In genomic region chr9:118488896-118489578, GRCm38 (mm10) we compare ENCODE assay signal across 8 mouse cellular contexts. TPM values are rescaled to one million over a fixed set of nuclear protein-coding genes. Genes with fewer than 3 reads are reported as not detected.
A peak's percentile ranks its signal among the peaks of the same experiment; 100 is the strongest.
DNase-seq lines count a peak whose midpoint lies in the region; ATAC-seq and TF ChIP-seq lines count a peak whose summit lies in the region.

No protein-coding gene starts in this region.

- H3K27me3 ChIP-seq in hindbrain, embryonic 14.5 days (ENCODE audit: control insufficient read depth, insufficient read depth, low read length) = peaks cover 70% of the 10 kb centered on the region
- peaks cover 40% of the 10 kb centered on the region for H3K27me3 ChIP-seq in midbrain, postnatal 0 days (ENCODE audit: insufficient read depth, low read length)

- WGBS in hindbrain, embryonic 14.5 days = 1% methylated on average over 20 of the region's 20 CpGs
- WGBS in midbrain, postnatal 0 days = under 1% methylated on average over 20 of the region's 20 CpGs

- peak overlapping the region; percentile 39 for H3K4me2 ChIP-seq in hindbrain, embryonic 14.5 days (replicated peaks)
- peak overlapping the region; percentile 39 for H3K4me2 ChIP-seq in midbrain, postnatal 0 days (ENCODE audit: low read depth, low read length, poor library complexity, severe bottlenecking)

- peak overlapping the region; percentile 43 for H3K4me3 ChIP-seq in bone marrow macrophage, adult 2 months (ENCODE audit: insufficient read depth, low read length)
- H3K4me3 ChIP-seq in hindbrain, embryonic 14.5 days (replicated peaks; ENCODE audit: low read length) = peak overlapping the region; percentile 13
- peak overlapping the region; percentile 22 for H3K4me3 ChIP-seq in midbrain, postnatal 0 days (ENCODE audit: low read depth, low read length)

- ATAC-seq in hindbrain, embryonic 14.5 days (ENCODE audit: low FRiP score) = peak; percentile 34; the same call in 1 of the 2 replicates
- ATAC-seq in midbrain, postnatal 0 days (ENCODE audit: low FRiP score) = no peak

- peak; percentile 14 for DNase-seq in kidney, postnatal 14 days
- no peak for DNase-seq in kidney, postnatal 10 days
- DNase-seq in hindbrain, embryonic 14.5 days (ENCODE audit: low spot score) = no peak
- DNase-seq in midbrain, postnatal 0 days (ENCODE audit: low spot score) = no peak
- no peak for DNase-seq in adrenal gland, postnatal 36 days
- DNase-seq in ovary, adult 18-20 months (ENCODE audit: low spot score) = no peak
- no peak for DNase-seq in spleen, postnatal 14 days (ENCODE audit: low spot score in 2 of 2)

- no peaks in the 10 kb centered on the region for H3K36me3 ChIP-seq in hindbrain, embryonic 14.5 days (replicated peaks; ENCODE audit: control insufficient read depth, insufficient read depth)
- H3K36me3 ChIP-seq in midbrain, postnatal 0 days (ENCODE audit: insufficient read depth, low read length) = no peaks in the 10 kb centered on the region

- TF ChIP-seq CTCF in bone marrow macrophage, adult 2 months (IDR thresholded peaks at IDR 0.05; ENCODE audit: low read depth, low read length) = no peak
- TF ChIP-seq CTCF in midbrain, postnatal 0 days (IDR thresholded peaks at IDR 0.05) = no peak

- no peak overlapping the region for H3K27ac ChIP-seq in bone marrow macrophage, adult 2 months (ENCODE audit: insufficient read depth, low read depth, low read length)
- H3K27ac ChIP-seq in hindbrain, embryonic 14.5 days = no peak overlapping the region
- no peak overlapping the region for H3K27ac ChIP-seq in midbrain, postnatal 0 days (ENCODE audit: low read depth, low read length)

- H3K9me3 ChIP-seq in hindbrain, embryonic 14.5 days (ENCODE audit: control insufficient read depth, low read length) = no peaks in the 10 kb centered on the region
- no peaks in the 10 kb centered on the region for H3K9me3 ChIP-seq in midbrain, postnatal 0 days (ENCODE audit: low read length)

- TF ChIP-seq POLR2A in bone marrow macrophage, adult 2 months (IDR thresholded peaks at IDR 0.05; ENCODE audit: borderline replicate concordance, low read depth, low read length) = no peak

- H3K9ac ChIP-seq in hindbrain, embryonic 14.5 days = no peak overlapping the region
- no peak overlapping the region for H3K9ac ChIP-seq in midbrain, postnatal 0 days (replicated peaks; ENCODE audit: low read length, poor library complexity, severe bottlenecking)

- peaks cover 6% of the 10 kb centered on the region; the same call in 1 of the 2 replicates for H3K4me1 ChIP-seq in bone marrow macrophage, adult 2 months (ENCODE audit: control insufficient read depth, insufficient read depth, low read length)
- H3K4me1 ChIP-seq in hindbrain, embryonic 14.5 days (replicated peaks; ENCODE audit: control insufficient read depth, insufficient read depth, low read length) = peaks cover 11% of the 10 kb centered on the region; the same call in 1 of the 2 replicates
- no peaks in the 10 kb centered on the region; the same call in 1 of the 2 replicates for H3K4me1 ChIP-seq in midbrain, postnatal 0 days (ENCODE audit: insufficient read depth, low read length)

RNA-seq across cellular contexts. Expression of gene Eomes, which starts 11.0 kb away (rescaled TPM):
- polyA plus RNA-seq in bone marrow macrophage, adult 2 months (2012; ENCODE audit: insufficient read depth, insufficient read length, missing spikeins) = not detected in 2 replicates
- polyA plus RNA-seq in hindbrain, embryonic 14.5 days (2014; fragmentation: Nextera tagmentation; extraction: Ambion mirVana) = 0.66 and 1.1 TPM in 2 replicates
- 0.90 and 2.2 TPM in 2 replicates for total RNA-seq in midbrain, postnatal 0 days (2014; rRNA removed)
- 0.15 and 0.19 TPM in 2 replicates for polyA plus RNA-seq in midbrain, postnatal 0 days (2015; fragmentation: Nextera tagmentation; extraction: Ambion mirVana)
- total RNA-seq in adrenal gland, postnatal 36 days (2021) = under 1 TPM; 0.30 to 0.33 TPM

RNA-seq across cellular contexts. Expression of gene Golga4, which starts 17.0 kb away (rescaled TPM):
- polyA plus RNA-seq in bone marrow macrophage, adult 2 months (2012; ENCODE audit: insufficient read depth, insufficient read length, missing spikeins) = 46.5 and 52.2 TPM in 2 replicates
- polyA plus RNA-seq in hindbrain, embryonic 14.5 days (2014; fragmentation: Nextera tagmentation; extraction: Ambion mirVana) = 43.9 and 47.1 TPM in 2 replicates
- 34.5 and 57.9 TPM in 2 replicates for total RNA-seq in midbrain, postnatal 0 days (2014; rRNA removed)
- polyA plus RNA-seq in midbrain, postnatal 0 days (2015; fragmentation: Nextera tagmentation; extraction: Ambion mirVana) = 21.0 and 26.2 TPM in 2 replicates
- total RNA-seq in adrenal gland, postnatal 36 days (2021) = 100 to 1,000 TPM; 110 to 143 TPM
